Mouse (Mus musculus) MEL (cell line): ENCODE results near the gene Itga5. TPM values are rescaled to one million over a fixed set of nuclear protein-coding genes. Genes with fewer than 3 reads are reported as not detected.

Experiments used
- DNase-seq: peaks from one replicate; pipeline ENCODE4 v3.0.0; 2011; ENCODE audit warnings: low read depth, low spot score
- H3K27ac ChIP-seq: 2 replicates; pipeline ENCODE4 v1.5.1; 2012; ENCODE audit warnings: low read depth, mild to moderate bottlenecking, control low read depth, low read length, moderate library complexity; ENCODE audit not compliant: control insufficient read depth
- H3K27me3 ChIP-seq, 2 experiments: fragments of 150-350 bp in 1 of 2; sonication (generic) in 1 of 2; 2 replicates each; pipeline ENCODE4 v1.6.1; 2012; ENCODE audit warnings: low read length in 2 of 2, mild to moderate bottlenecking in 2 of 2, improper control_type of control experiment in 1 of 2, moderate library complexity in 1 of 2; ENCODE audit not compliant: insufficient read depth in 2 of 2, control insufficient read depth in 1 of 2
- H3K36me3 ChIP-seq, 2 experiments: 2 replicates each; pipeline ENCODE4 v1.6.1; 2012 to 2014; ENCODE audit warnings: low read length in 2 of 2, improper control_type of control experiment in 1 of 2, inconsistent platforms in 1 of 2, mild to moderate bottlenecking in 1 of 2; ENCODE audit not compliant: insufficient read depth in 2 of 2, control insufficient read depth in 1 of 2
- H3K4me1 ChIP-seq, 2 experiments: fragments of 150-350 bp in 1 of 2; sonication (generic) in 1 of 2; 2 replicates each; pipeline ENCODE4 v1.6.1; 2012; ENCODE audit warnings: low read length in 2 of 2, improper control_type of control experiment in 1 of 2, mild to moderate bottlenecking in 1 of 2; ENCODE audit not compliant: insufficient read depth in 2 of 2, control insufficient read depth in 1 of 2
- H3K4me3 ChIP-seq, 2 experiments: fragments of 150-350 bp in 1 of 2; sonication (generic) in 1 of 2; 2 replicates each; pipeline ENCODE4 v1.5.1; 2012; ENCODE audit warnings: low read depth in 2 of 2, low read length in 2 of 2, mild to moderate bottlenecking in 2 of 2, moderate library complexity in 2 of 2, control low read depth in 1 of 2, improper control_type of control experiment in 1 of 2; ENCODE audit not compliant: control insufficient read depth in 1 of 2, insufficient read depth in 1 of 2
- H3K79me2 ChIP-seq: 2 replicates; pipeline ENCODE4 v1.6.1; 2012; ENCODE audit warnings: mild to moderate bottlenecking, low read length, moderate library complexity; ENCODE audit not compliant: control insufficient read depth, poor library complexity, insufficient read depth
- H3K9ac ChIP-seq: 2 replicates; pipeline ENCODE4 v1.6.1; 2012; ENCODE audit warnings: low read depth, mild to moderate bottlenecking, control low read depth, low read length, moderate library complexity; ENCODE audit not compliant: control insufficient read depth, poor library complexity, severe bottlenecking
- H3K9me3 ChIP-seq: fragments of 150-350 bp; sonication (generic); replicated peaks from 2 replicates; pipeline ENCODE4 v1.6.1; 2012; ENCODE audit warnings: mild to moderate bottlenecking, low read length, improper control_type of control experiment, moderate library complexity; ENCODE audit not compliant: insufficient read depth
- BHLHE40 ChIP-seq: IDR thresholded peaks from 2 replicates; pipeline ENCODE4 v1.6.1; 2012; ENCODE audit warnings: low read depth, mild to moderate bottlenecking, inconsistent platforms, low read length, improper control_type of control experiment, borderline replicate concordance
- E2F4 ChIP-seq: IDR thresholded peaks from 2 replicates; pipeline ENCODE4 v1.6.1; 2011; ENCODE audit warnings: low read depth, low read length, improper control_type of control experiment, borderline replicate concordance
- EP300 ChIP-seq, 2 experiments: IDR thresholded peaks; 2 replicates each; pipeline ENCODE4 v1.6.1; 2011; ENCODE audit warnings: improper control_type of control experiment in 2 of 2, low read length in 2 of 2, low read depth in 1 of 2, mild to moderate bottlenecking in 1 of 2
- ETS1 ChIP-seq: IDR thresholded peaks from 2 replicates; pipeline ENCODE4 v1.6.1; 2012; ENCODE audit warnings: low read depth, mild to moderate bottlenecking, inconsistent platforms, low read length, improper control_type of control experiment, moderate library complexity
- GATA1 ChIP-seq: IDR thresholded peaks from 2 replicates; pipeline ENCODE4 v1.6.1; 2011; ENCODE audit warnings: low read depth, low read length, improper control_type of control experiment
- KAT2A ChIP-seq: conservative IDR thresholded peaks from 2 replicates; pipeline ENCODE4 v1.6.1; 2012; ENCODE audit warnings: low read depth, low read length, improper control_type of control experiment, inconsistent platforms
- MAFK ChIP-seq: IDR thresholded peaks from 2 replicates; pipeline ENCODE4 v1.6.1; 2011; ENCODE audit warnings: low read depth, mild to moderate bottlenecking, low read length, improper control_type of control experiment, borderline replicate concordance
- MEF2A ChIP-seq: IDR thresholded peaks from 2 replicates; pipeline ENCODE4 v1.6.1; 2014; ENCODE audit warnings: low read depth, mild to moderate bottlenecking, inconsistent platforms, low read length, improper control_type of control experiment; ENCODE audit not compliant: poor library complexity, insufficient replicate concordance, severe bottlenecking; ENCODE audit errors: extremely low read depth
- MXI1 ChIP-seq: IDR thresholded peaks from 2 replicates; pipeline ENCODE4 v1.6.1; 2011; ENCODE audit warnings: mild to moderate bottlenecking, low read depth, low read length, improper control_type of control experiment
- MYC ChIP-seq: IDR thresholded peaks from 2 replicates; pipeline ENCODE4 v1.6.1; 2011; ENCODE audit warnings: low read depth, mild to moderate bottlenecking, low read length, improper control_type of control experiment, moderate library complexity
- NELFE ChIP-seq: IDR thresholded peaks from 2 replicates; pipeline ENCODE4 v1.6.1; 2011; ENCODE audit warnings: low read depth, low read length, improper control_type of control experiment
- NRF1 ChIP-seq: IDR thresholded peaks from 2 replicates; pipeline ENCODE4 v1.6.1; 2014; ENCODE audit warnings: low read depth, mild to moderate bottlenecking, inconsistent platforms, low read length, improper control_type of control experiment, moderate library complexity; ENCODE audit not compliant: poor library complexity, insufficient read depth, severe bottlenecking
- POLR2A ChIP-seq, 2 experiments: IDR thresholded peaks; 2 replicates each; pipeline ENCODE4 v1.6.1; 2011 to 2012; ENCODE audit warnings: low read length in 2 of 2, mild to moderate bottlenecking in 2 of 2, control low read depth in 1 of 2, improper control_type of control experiment in 1 of 2, low read depth in 1 of 2, moderate library complexity in 1 of 2; ENCODE audit not compliant: control insufficient read depth in 1 of 2, insufficient read depth in 1 of 2, poor library complexity in 1 of 2
- POLR2AphosphoS2 ChIP-seq: IDR thresholded peaks from 2 replicates; pipeline ENCODE4 v1.6.1; 2011; ENCODE audit warnings: low read length, improper control_type of control experiment
- RAD21 ChIP-seq: IDR thresholded peaks from 2 replicates; pipeline ENCODE4 v1.6.1; 2011; ENCODE audit warnings: mild to moderate bottlenecking, low read depth, low read length, improper control_type of control experiment
- SIN3A ChIP-seq: IDR thresholded peaks from 2 replicates; pipeline ENCODE4 v1.6.1; 2012; ENCODE audit warnings: low read length, improper control_type of control experiment, inconsistent platforms
- TCF12 ChIP-seq: IDR thresholded peaks from 2 replicates; pipeline ENCODE4 v1.6.1; 2014; ENCODE audit warnings: low read depth, mild to moderate bottlenecking, inconsistent platforms, low read length, improper control_type of control experiment, moderate library complexity
- UBTF ChIP-seq: IDR thresholded peaks from 2 replicates; pipeline ENCODE4 v1.6.1; 2012; ENCODE audit warnings: low read depth, mild to moderate bottlenecking, inconsistent platforms, low read length, improper control_type of control experiment, moderate library complexity, borderline replicate concordance; ENCODE audit not compliant: insufficient read depth
- USF1 ChIP-seq: IDR thresholded peaks from 2 replicates; pipeline ENCODE4 v1.6.1; 2014; ENCODE audit warnings: low read depth, mild to moderate bottlenecking, inconsistent platforms, low read length, improper control_type of control experiment, moderate library complexity
- USF2 ChIP-seq, 2 experiments: IDR thresholded peaks; 2 replicates each; pipeline ENCODE4 v1.6.1; 2011 to 2012; ENCODE audit warnings: improper control_type of control experiment in 2 of 2, low read length in 2 of 2, borderline replicate concordance in 1 of 2, inconsistent platforms in 1 of 2, low read depth in 1 of 2, mild to moderate bottlenecking in 1 of 2; ENCODE audit not compliant: insufficient read depth in 1 of 2
- ZC3H11A ChIP-seq: IDR thresholded peaks from 2 replicates; pipeline ENCODE4 v1.6.1; 2012; ENCODE audit warnings: low read depth, mild to moderate bottlenecking, inconsistent platforms, low read length, improper control_type of control experiment
- ZNF384 ChIP-seq: IDR thresholded peaks from 2 replicates; pipeline ENCODE4 v1.6.1; 2012; ENCODE audit warnings: low read depth, mild to moderate bottlenecking, inconsistent platforms, low read length, improper control_type of control experiment
- polyA plus RNA-seq, 2 experiments: library from polyadenylated mRNA; stranded (reverse) in 1 of 2; unstranded in 1 of 2; fragments of >175 nt in 1 of 2; fragments of >200 nt in 1 of 2; gene quantifications; 2 replicates each; pipeline versions ENCODE4 v1.2.1 to v1.2.4; 2012; ENCODE audit warnings: low replicate concordance in 2 of 2, low read depth in 1 of 2; ENCODE audit not compliant: insufficient read length in 2 of 2, insufficient read depth in 1 of 2, missing spikeins in 1 of 2
- total RNA-seq: library from RNA; depleted of rRNA; stranded (reverse); fragments of 300-350 nt; gene quantifications from 2 replicates; pipeline ENCODE4 v1.2.3, GENCODE M21; 2012

The Itga5 gene
- total and polyA plus RNA-seq, 3 experiments: 6.0 to 17.4 TPM; not detected in 1

DNA sequence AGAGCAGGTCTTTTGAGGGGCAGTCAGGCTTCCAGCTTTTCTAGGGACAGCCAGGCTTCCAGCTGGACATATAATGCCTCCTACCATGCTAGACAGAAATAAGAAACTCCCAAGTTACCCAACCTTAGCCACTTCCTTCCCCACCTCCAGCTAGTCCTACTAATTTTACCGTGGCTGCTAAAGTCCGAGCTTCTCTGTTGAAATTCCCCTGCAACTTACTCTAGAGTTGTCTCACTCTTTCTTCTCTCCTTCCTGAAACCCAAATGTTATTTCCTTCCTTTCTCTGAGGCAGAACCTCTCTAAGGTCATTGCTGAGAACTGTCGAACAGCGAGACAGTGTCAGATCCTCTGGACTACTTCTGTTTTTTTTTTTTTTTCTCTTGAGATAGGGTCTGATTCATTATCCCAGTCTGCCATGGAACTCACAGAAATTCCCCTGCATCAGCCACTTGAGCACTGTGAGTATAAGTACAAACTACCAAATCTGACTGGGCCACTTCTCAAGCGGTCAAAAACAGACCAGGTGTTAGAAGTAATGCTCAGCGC, 56.1 kb downstream of the Itga5 start, which contains the start of gene Gpr84:
Gene Gpr84, minus strand, starts transcription at position 248 of the 546 bp plus-strand sequence.
- Histone ChIP-seq H3K36me3 (peaks cover 0 to 3% of the 10 kb centered on the region in 2 experiments; a peak in 2 of 4 replicates), H3K4me3 (no peak within 1 kb of the TSS; a peak in 1 of 4 replicates), H3K9ac (peak within 1 kb of the TSS; percentile 40), H3K9me3 (no peaks in the 10 kb centered on the region), H3K27ac (peak within 1 kb of the TSS; percentile 37; the same call in 1 of the 2 replicates), H3K4me1 (peaks cover 0 to 3% of the 10 kb centered on the region in 2 experiments; a peak in 2 of 4 replicates), H3K27me3 (no peaks in the 10 kb centered on the region), H3K79me2 (no peaks in the 10 kb centered on the region)
- TF ChIP-seq UBTF (no peak), ETS1 (no peak), USF1 (no peak), ZNF384 (peak; percentile 93), GATA1 (no peak), SIN3A (no peak), RAD21 (no peak), MYC (no peak)
- peak; percentile 36 for DNase-seq

DNA sequence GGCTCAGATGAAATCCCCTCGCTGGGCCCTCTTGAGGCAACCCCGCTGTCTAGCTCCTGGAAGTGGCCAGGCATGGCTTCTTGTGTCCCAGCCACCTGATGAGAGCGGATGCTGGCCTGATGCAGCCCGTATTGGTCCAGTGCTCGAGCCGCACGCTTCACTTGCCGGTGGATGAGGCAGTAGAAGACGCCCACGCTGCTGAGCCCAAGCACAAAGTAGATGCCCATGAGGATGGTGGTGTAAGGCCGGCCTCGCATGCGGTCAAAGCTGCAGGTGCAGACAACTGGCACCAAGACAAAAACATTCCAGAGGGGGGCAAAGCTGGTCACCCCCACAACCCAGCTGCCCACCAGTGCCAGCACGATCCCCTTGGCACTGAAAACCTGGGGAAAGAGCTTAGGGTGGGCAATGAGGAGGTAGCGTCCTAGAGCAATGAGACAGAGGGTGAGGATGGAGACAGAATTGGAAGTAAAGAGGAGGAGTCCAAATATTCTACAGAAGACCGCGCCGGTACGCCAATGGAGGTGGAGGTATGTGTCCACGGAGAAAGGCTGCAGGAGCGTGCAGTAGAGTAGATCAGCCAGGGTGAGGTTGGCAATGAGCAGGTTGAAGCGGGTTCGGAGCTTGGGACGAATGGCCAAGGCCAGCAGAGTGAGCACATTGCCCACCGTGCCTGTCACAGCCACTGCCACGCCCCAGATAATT, 57.5 kb downstream of the Itga5 start:
- DNase-seq: no peak
- no peaks in the 10 kb centered on the region for H3K79me2 ChIP-seq
- no peaks in the 10 kb centered on the region for H3K9me3 ChIP-seq
- H3K4me3 ChIP-seq: no peak overlapping the region
- no peak overlapping the region for H3K9ac ChIP-seq
- TF ChIP-seq MEF2A (no peak), NELFE (no peak), KAT2A (no peak), MXI1 (no peak), USF2 (IDR thresholded peaks at IDR 0.05; ENCODE audit: borderline replicate concordance in 1 of 2, insufficient read depth in 1 of 2, low read depth in 1 of 2, low read length in 2 of 2) (no peak), TCF12 (no peak), ZNF384 (no peak), GATA1 (no peak), ZC3H11A (no peak), EP300 (IDR thresholded peaks at IDR 0.05; ENCODE audit: low read depth in 1 of 2, low read length in 2 of 2) (no peak), POLR2AphosphoS2 (no peak), SIN3A (no peak), POLR2A (IDR thresholded peaks at IDR 0.05; ENCODE audit: control insufficient read depth in 1 of 2, insufficient read depth in 1 of 2, low read depth in 1 of 2, low read length in 2 of 2, poor library complexity in 1 of 2) (no peak), BHLHE40 (no peak), MAFK (no peak), E2F4 (no peak), ETS1 (no peak), NRF1 (no peak)
- no peaks in the 10 kb centered on the region for H3K27me3 ChIP-seq
- H3K27ac ChIP-seq: no peak overlapping the region
- peaks cover 0 to 3% of the 10 kb centered on the region in 2 experiments; a peak in 2 of 4 replicates for H3K36me3 ChIP-seq
- peaks cover 0 to 3% of the 10 kb centered on the region in 2 experiments; a peak in 2 of 4 replicates for H3K4me1 ChIP-seq
